Mouse (Mus musculus) yolk sac, embryonic 10.5 days (tissue): ENCODE data around the gene Ptpn22.

ENCODE experiments used
- DNase-seq: peaks from one replicate; pipeline ENCODE4 v3.0.0-alpha.2; 2017; ENCODE audit warnings: low spot score

Ptpn22 gene

GRCm38 (mm10) chr3:103857977-103858563 lies 1.5 kb upstream of the Ptpn22 start:
- no peak for DNase-seq

- DNase-seq = no peak
Measured at GRCm38 (mm10) chr3:103859851-103860391, 326 bp downstream of the Ptpn22 start.

GRCm38 (mm10) chr3:103862721-103863220 lies 3.2 kb downstream of the Ptpn22 start:
- no peak for DNase-seq

- DNase-seq = no peak
Measured at GRCm38 (mm10) chr3:103864200-103864599, 4.6 kb downstream of the Ptpn22 start.

- DNase-seq = no peak
Measured at GRCm38 (mm10) chr3:103867424-103867971, 7.9 kb downstream of the Ptpn22 start.

GRCm38 (mm10) chr3:103868008-103868407 lies 8.4 kb downstream of the Ptpn22 start:
- DNase-seq = no peak

GRCm38 (mm10) chr3:103872663-103873098 lies 13.1 kb downstream of the Ptpn22 start:
- DNase-seq = no peak

- no peak for DNase-seq
Measured at GRCm38 (mm10) chr3:103874329-103874728, 14.7 kb downstream of the Ptpn22 start.

- DNase-seq = no peak
Measured at GRCm38 (mm10) chr3:103885946-103886345, 26.4 kb downstream of the Ptpn22 start.

GRCm38 (mm10) chr3:103887581-103887980 lies 28.0 kb downstream of the Ptpn22 start:
- DNase-seq = no peak

- DNase-seq = no peak
Measured at GRCm38 (mm10) chr3:103893374-103893773, 33.8 kb downstream of the Ptpn22 start.

- no peak for DNase-seq
Measured at GRCm38 (mm10) chr3:103904705-103905104, 45.1 kb downstream of the Ptpn22 start.

- no peak for DNase-seq
Measured at GRCm38 (mm10) chr3:103907335-103908030, 47.9 kb downstream of the Ptpn22 start.

GRCm38 (mm10) chr3:103908781-103909180 lies 49.2 kb downstream of the Ptpn22 start:
- DNase-seq = no peak

GRCm38 (mm10) chr3:103913451-103913961 lies 53.9 kb downstream of the Ptpn22 start:
- no peak for DNase-seq

- peak; percentile 98 for DNase-seq
Measured at GRCm38 (mm10) chr3:103914010-103914669, 54.5 kb downstream of the Ptpn22 start, which contains the start of gene Rsbn1. TSS of gene Rsbn1 (plus strand) at chr3:103914120.

GRCm38 (mm10) chr3:103914732-103915508 lies 55.3 kb downstream of the Ptpn22 start:
- no peak for DNase-seq

GRCm38 (mm10) chr3:103915509-103915896 lies 55.9 kb downstream of the Ptpn22 start:
- no peak for DNase-seq

GRCm38 (mm10) chr3:103916205-103916838 lies 56.7 kb downstream of the Ptpn22 start:
- no peak for DNase-seq

- no peak for DNase-seq
Measured at GRCm38 (mm10) chr3:103916839-103917237, 57.2 kb downstream of the Ptpn22 start.

GRCm38 (mm10) chr3:103920094-103920493 lies 60.5 kb downstream of the Ptpn22 start:
- DNase-seq = no peak
